ENCODE assay signal across 8 mouse cellular contexts in the genomic region with DNA sequence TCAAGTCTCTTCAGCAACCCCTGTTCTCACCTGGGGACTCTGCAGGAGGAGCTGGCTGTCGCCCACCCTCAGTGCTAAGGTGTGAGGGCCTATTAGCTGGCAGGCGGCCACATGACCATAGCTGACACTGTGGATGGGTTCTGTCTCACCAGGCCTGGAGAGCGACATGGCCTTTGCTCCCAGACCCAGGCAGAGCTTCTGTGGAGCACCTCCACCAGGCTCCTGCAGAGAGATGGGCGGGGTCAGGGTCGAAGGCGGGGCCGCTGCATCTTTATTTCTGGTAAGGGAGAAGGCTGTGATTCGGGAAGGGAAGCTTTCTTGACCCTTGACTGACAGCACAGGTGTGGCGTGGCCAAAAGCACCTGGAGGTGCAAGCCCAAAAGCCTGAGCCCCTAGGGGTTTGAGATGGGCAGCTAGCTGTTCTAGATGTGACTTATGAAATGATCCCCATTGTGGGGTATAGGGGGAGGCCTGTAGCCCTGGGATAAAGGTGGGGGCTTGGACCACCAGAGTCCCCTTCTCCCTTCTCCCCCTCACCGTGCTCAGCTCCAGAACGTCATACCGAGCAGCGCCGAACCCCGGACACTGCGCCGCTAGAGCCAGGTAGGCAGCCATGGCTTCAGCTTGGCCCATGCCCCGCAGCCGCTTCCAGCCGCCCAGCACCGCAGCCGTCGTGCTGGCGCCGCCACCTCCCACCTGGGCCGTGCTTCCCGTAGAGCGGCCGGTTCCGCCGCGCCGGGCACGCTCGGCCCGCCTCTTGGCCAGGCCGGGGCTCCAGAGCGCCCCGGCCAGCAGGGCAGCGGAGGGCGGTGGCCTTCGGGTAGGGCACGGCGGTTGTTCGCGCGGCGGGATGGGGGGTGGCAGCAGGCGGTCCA. TPM values are rescaled to one million over a fixed set of nuclear protein-coding genes. Genes with fewer than 3 reads are reported as not detected.
DNase-seq lines count a peak whose midpoint lies in the region; ATAC-seq lines count a peak whose summit lies in the region.

No protein-coding gene starts in this region.

- 34% methylated on average over 49 of the region's 49 CpGs for WGBS in heart, embryonic 12.5 days
- WGBS in forebrain, embryonic 15.5 days, result 24% methylated on average over 49 of the region's 49 CpGs
- 6% methylated on average over 49 of the region's 49 CpGs for WGBS in neural tube, embryonic 12.5 days

- peaks cover 28% of the 10 kb centered on the region for H3K4me1 ChIP-seq in heart, embryonic 12.5 days (replicated peaks)
- peaks cover 11% of the 10 kb centered on the region for H3K4me1 ChIP-seq in forebrain, embryonic 15.5 days
- H3K4me1 ChIP-seq in neural tube, embryonic 12.5 days, result peaks cover 13% of the 10 kb centered on the region

- H3K9me3 ChIP-seq in heart, embryonic 12.5 days (replicated peaks), result no peaks in the 10 kb centered on the region
- H3K9me3 ChIP-seq in forebrain, embryonic 15.5 days, result no peaks in the 10 kb centered on the region
- no peaks in the 10 kb centered on the region for H3K9me3 ChIP-seq in neural tube, embryonic 12.5 days

- no peak for ATAC-seq in heart, embryonic 12.5 days (ENCODE audit: insufficient number of reproducible peaks, low FRiP score)
- ATAC-seq in forebrain, embryonic 15.5 days (replicated peaks), result no peak
- no peak for ATAC-seq in neural tube, embryonic 12.5 days (ENCODE audit: low FRiP score, low read depth)

- peak overlapping the region; percentile 65 for H3K9ac ChIP-seq in heart, embryonic 12.5 days
- 0 out of 2 replicates have a peak overlapping the region, but pooled peaks have one; percentile 10 for H3K9ac ChIP-seq in forebrain, embryonic 15.5 days (replicated peaks)
- H3K9ac ChIP-seq in neural tube, embryonic 12.5 days, result no peak overlapping the region

- H3K4me2 ChIP-seq in heart, embryonic 12.5 days, result peak overlapping the region; percentile 68
- peak overlapping the region; percentile 37 for H3K4me2 ChIP-seq in forebrain, embryonic 15.5 days (replicated peaks)
- H3K4me2 ChIP-seq in neural tube, embryonic 12.5 days (replicated peaks), result peak overlapping the region; percentile 55

- DNase-seq in heart, postnatal 14 days, result no peak
- DNase-seq in kidney, postnatal 14 days, result peak; percentile 66
- DNase-seq in c-Kit-positive CD71-positive TER-119-positive erythroid progenitor cells, embryonic 14.5 days (ENCODE audit: low spot score), result no peak
- no peak for DNase-seq in layer of hippocampus, postnatal 36 days
- no peak for DNase-seq in thymus, postnatal 10 days (ENCODE audit: low spot score in 2 of 2)

- H3K27me3 ChIP-seq in heart, embryonic 12.5 days (replicated peaks), result peaks cover 75% of the 10 kb centered on the region
- H3K27me3 ChIP-seq in forebrain, embryonic 15.5 days, result peaks cover 64% of the 10 kb centered on the region
- H3K27me3 ChIP-seq in neural tube, embryonic 12.5 days (replicated peaks), result peaks cover 78% of the 10 kb centered on the region

- intact Hi-C loops in heart, postnatal 14 days (cut with DNase I), result no loop called here

- peak overlapping the region; percentile 34 for H3K4me3 ChIP-seq in heart, embryonic 12.5 days
- H3K4me3 ChIP-seq in forebrain, embryonic 15.5 days, result peak overlapping the region; percentile 29
- H3K4me3 ChIP-seq in neural tube, embryonic 12.5 days, result peak overlapping the region; percentile 26

- peaks cover 75% of the 10 kb centered on the region for H3K36me3 ChIP-seq in heart, embryonic 12.5 days
- 0 out of 2 replicates have a peak, but pooled peaks cover 5% of the 10 kb centered on the region for H3K36me3 ChIP-seq in forebrain, embryonic 15.5 days
- peaks cover 31% of the 10 kb centered on the region for H3K36me3 ChIP-seq in neural tube, embryonic 12.5 days

- no peak overlapping the region for H3K27ac ChIP-seq in heart, embryonic 12.5 days (ENCODE audit: poor library complexity, severe bottlenecking)
- no peak overlapping the region for H3K27ac ChIP-seq in forebrain, embryonic 15.5 days (replicated peaks)
- no peak overlapping the region for H3K27ac ChIP-seq in neural tube, embryonic 12.5 days

RNA-seq across cellular contexts. Expression of a gene that starts 6.6 kb away (rescaled TPM):
- 0.37 and 0.71 TPM in 2 replicates for polyA plus RNA-seq in heart, embryonic 12.5 days (2016; fragmentation: Nextera tagmentation; extraction: Ambion mirVana)
- 1 to 10 TPM; 1.4 to 2.1 TPM for total RNA-seq in heart, postnatal 14 days (2021)
- 0.77 and 0.98 TPM in 2 replicates for polyA plus RNA-seq in forebrain, embryonic 15.5 days (2015; fragmentation: Nextera tagmentation; extraction: Ambion mirVana)
- 1.7 and 2.2 TPM in 2 replicates for polyA plus RNA-seq in neural tube, embryonic 12.5 days (2016; fragmentation: Nextera tagmentation; extraction: Ambion mirVana)
- total RNA-seq in layer of hippocampus, postnatal 36 days (2021), result 100 to 1,000 TPM; 168 to 169 TPM

RNA-seq across cellular contexts. Expression of a gene that starts 7.4 kb away (rescaled TPM):
- 10.4 and 10.6 TPM in 2 replicates for polyA plus RNA-seq in heart, embryonic 12.5 days (2016; fragmentation: Nextera tagmentation; extraction: Ambion mirVana)
- total RNA-seq in heart, postnatal 14 days (2021), result 10 to 100 TPM; 26.6 to 26.9 TPM
- polyA plus RNA-seq in forebrain, embryonic 15.5 days (2015; fragmentation: Nextera tagmentation; extraction: Ambion mirVana), result 5.8 and 6.5 TPM in 2 replicates
- 16.1 and 17.1 TPM in 2 replicates for polyA plus RNA-seq in neural tube, embryonic 12.5 days (2016; fragmentation: Nextera tagmentation; extraction: Ambion mirVana)
- total RNA-seq in layer of hippocampus, postnatal 36 days (2021), result 10 to 100 TPM; 12.5 to 14.8 TPM

RNA-seq across cellular contexts. Expression of a gene that starts 8.0 kb away (rescaled TPM):
- 3.3 and 3.6 TPM in 2 replicates for polyA plus RNA-seq in heart, embryonic 12.5 days (2016; fragmentation: Nextera tagmentation; extraction: Ambion mirVana)
- 1 to 10 TPM; 2.2 to 2.9 TPM for total RNA-seq in heart, postnatal 14 days (2021)
- polyA plus RNA-seq in forebrain, embryonic 15.5 days (2015; fragmentation: Nextera tagmentation; extraction: Ambion mirVana), result 31.2 and 32.8 TPM in 2 replicates
- 13.4 and 15.1 TPM in 2 replicates for polyA plus RNA-seq in neural tube, embryonic 12.5 days (2016; fragmentation: Nextera tagmentation; extraction: Ambion mirVana)
- total RNA-seq in layer of hippocampus, postnatal 36 days (2021), result 10 to 100 TPM; 39.9 to 40.7 TPM

RNA-seq across cellular contexts. Expression of a gene that starts 11.5 kb away (rescaled TPM):
- polyA plus RNA-seq in heart, embryonic 12.5 days (2016; fragmentation: Nextera tagmentation; extraction: Ambion mirVana), result 0.15 and 0.36 TPM in 2 replicates
- not detected for total RNA-seq in heart, postnatal 14 days (2021)
- 0.14 and 0.19 TPM in 2 replicates for polyA plus RNA-seq in forebrain, embryonic 15.5 days (2015; fragmentation: Nextera tagmentation; extraction: Ambion mirVana)
- 0.29 and 0.37 TPM in 2 replicates for polyA plus RNA-seq in neural tube, embryonic 12.5 days (2016; fragmentation: Nextera tagmentation; extraction: Ambion mirVana)
- not detected for total RNA-seq in layer of hippocampus, postnatal 36 days (2021)

RNA-seq across cellular contexts. Expression of a gene that starts 44.0 kb away (rescaled TPM):
- polyA plus RNA-seq in heart, embryonic 12.5 days (2016; fragmentation: Nextera tagmentation; extraction: Ambion mirVana), result 77.3 and 78.8 TPM in 2 replicates
- 10 to 100 TPM; 20.9 to 25.8 TPM for total RNA-seq in heart, postnatal 14 days (2021)
- polyA plus RNA-seq in forebrain, embryonic 15.5 days (2015; fragmentation: Nextera tagmentation; extraction: Ambion mirVana), result 96.1 and 97.7 TPM in 2 replicates
- polyA plus RNA-seq in neural tube, embryonic 12.5 days (2016; fragmentation: Nextera tagmentation; extraction: Ambion mirVana), result 87.5 and 93.5 TPM in 2 replicates
- total RNA-seq in layer of hippocampus, postnatal 36 days (2021), result 10 to 100 TPM; 39.7 to 41.8 TPM
